Mouse (Mus musculus) cortical plate, adult 2 months (tissue): ENCODE measurements around the gene Zfp629.
"Not testable (repeated sequence)": the region's sequence is repeated elsewhere in the genome, so short reads cannot be mapped to it uniquely, and the experiment has no call there.

ENCODE experiments used
- CTCF ChIP-seq: fragments of 200-500 bp; IDR thresholded peaks from 2 replicates; pipeline ENCODE4 v1.5.1; 2011; ENCODE audit warnings: mild to moderate bottlenecking, control low read depth, low read length; ENCODE audit not compliant: insufficient read depth; ENCODE audit errors: extremely low read depth
- POLR2A ChIP-seq: fragments of 200-500 bp; IDR thresholded peaks from 2 replicates; pipeline ENCODE4 v1.6.1; 2011; ENCODE audit warnings: mild to moderate bottlenecking, low read length, control low read depth; ENCODE audit not compliant: insufficient read depth; ENCODE audit errors: extremely low read depth

GRCm38 (mm10) chr7:127647576-127647975 is 32.0 kb upstream of the Zfp629 start:
- TF ChIP-seq CTCF, POLR2A: not testable (repeated sequence)
